Mouse (Mus musculus) neural tube, embryonic 12.5 days (tissue): ENCODE measurements around the gene Dnajc5g. TPM values are rescaled to one million over a fixed set of nuclear protein-coding genes. Genes with fewer than 3 reads are reported as not detected.

ENCODE experiments used
- ATAC-seq: fragments of 200-750 bp; cut with Nextera tagmentation; 2 replicates; pipeline ENCODE4 v1.8.0; 2017; ENCODE audit warnings: low read depth, mild to moderate bottlenecking, moderate TSS enrichment, moderate library complexity; ENCODE audit not compliant: low FRiP score
- H3K27ac ChIP-seq: fragments of 300-500 bp; sonication (generic); 2 replicates; pipeline ENCODE4 v1.5.1; 2016
- H3K27me3 ChIP-seq: fragments of 300-500 bp; sonication (generic); replicated peaks from 2 replicates; pipeline ENCODE4 v1.6.1; 2016; ENCODE audit warnings: mild to moderate bottlenecking
- H3K36me3 ChIP-seq: fragments of 300-500 bp; sonication (generic); 2 replicates; pipeline ENCODE4 v1.6.1; 2016; ENCODE audit warnings: mild to moderate bottlenecking
- H3K4me1 ChIP-seq: fragments of 300-500 bp; sonication (generic); 2 replicates; pipeline ENCODE4 v1.6.1; 2016
- H3K4me2 ChIP-seq: fragments of 300-500 bp; sonication (generic); replicated peaks from 2 replicates; pipeline ENCODE4 v1.6.1; 2016; ENCODE audit warnings: mild to moderate bottlenecking
- H3K4me3 ChIP-seq: fragments of 300-500 bp; sonication (generic); 2 replicates; pipeline ENCODE4 v1.5.1; 2016
- H3K9ac ChIP-seq: fragments of 300-500 bp; sonication (generic); 2 replicates; pipeline ENCODE4 v1.6.1; 2016; ENCODE audit warnings: mild to moderate bottlenecking
- H3K9me3 ChIP-seq: fragments of 300-500 bp; sonication (generic); 2 replicates; pipeline ENCODE4 v1.6.1; 2016; ENCODE audit warnings: mild to moderate bottlenecking
- WGBS: fragments of 180-500 bp; shearing (Covaris S2); methylation state at CpG from one replicate; pipeline ENCODE4 v1.1.7; 2016; 5-methylcytosine and 5-hydroxymethylcytosine counted together
- polyA plus RNA-seq: library from polyadenylated mRNA; unstranded; fragments of >200 nt; fragmentation: Nextera tagmentation; extraction: Ambion mirVana; gene quantifications from 2 replicates; pipeline ENCODE4 v1.2.1, GENCODE M21; 2016

Gene Dnajc5g
- polyA plus RNA-seq, 1 experiment from 2014 or later, result not detected

DNA sequence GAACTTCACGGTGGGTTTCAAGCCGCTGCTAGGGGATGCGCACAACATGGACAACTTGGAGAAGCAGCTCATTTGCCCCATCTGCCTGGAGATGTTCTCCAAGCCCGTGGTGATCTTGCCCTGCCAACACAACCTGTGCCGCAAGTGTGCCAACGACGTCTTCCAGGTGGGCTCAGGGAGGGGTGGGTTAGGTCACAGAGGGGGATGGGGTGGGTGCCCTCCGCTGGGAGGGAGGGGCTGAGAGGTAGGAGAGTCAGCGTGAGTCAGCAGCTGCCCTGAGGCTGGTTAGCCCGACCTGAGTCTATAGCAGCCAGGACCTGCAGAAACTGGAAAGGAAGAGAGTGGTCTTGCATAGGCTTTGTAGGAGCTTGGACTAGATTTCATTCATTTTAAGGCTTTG, 10.8 kb downstream of the Dnajc5g start:
- Histone ChIP-seq H3K36me3 (no peaks in the 10 kb centered on the region), H3K9me3 (no peaks in the 10 kb centered on the region), H3K27me3 (peaks cover 4% of the 10 kb centered on the region; the same call in 1 of the 2 replicates), H3K4me3 (no peak overlapping the region), H3K9ac (no peak overlapping the region), H3K4me1 (no peaks in the 10 kb centered on the region), H3K4me2 (no peak overlapping the region), H3K27ac (no peak overlapping the region)
- ATAC-seq, result no peak
- WGBS, result 27% methylated on average over 10 of the region's 10 CpGs

DNA sequence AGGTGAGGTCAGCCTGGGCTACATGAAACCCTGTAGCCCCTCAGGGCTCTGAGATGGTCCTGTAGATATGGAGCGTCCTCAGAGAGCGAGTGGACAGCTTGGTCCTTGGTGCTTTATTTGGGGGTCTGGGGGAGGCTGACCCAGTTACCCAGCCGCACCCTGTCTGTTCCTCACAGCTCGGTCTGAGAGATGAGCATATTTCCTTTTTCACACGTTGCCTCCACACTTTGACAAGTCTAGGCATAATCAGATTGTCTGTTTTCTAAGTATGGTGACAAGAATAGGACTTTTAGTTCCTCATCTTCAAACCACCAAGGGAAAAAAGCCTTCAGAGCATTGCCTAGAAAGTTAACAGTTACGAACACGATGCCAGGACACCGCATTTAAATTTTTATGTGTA, 15.0 kb downstream of the Dnajc5g start:
- no peaks in the 10 kb centered on the region for H3K4me1 ChIP-seq
- peaks cover 4% of the 10 kb centered on the region; the same call in 1 of the 2 replicates for H3K27me3 ChIP-seq
- no peaks in the 10 kb centered on the region for H3K9me3 ChIP-seq
- WGBS, result 90% methylated on average over 8 of the region's 8 CpGs
- no peak overlapping the region for H3K4me2 ChIP-seq
- no peak overlapping the region for H3K4me3 ChIP-seq
- ATAC-seq, result no peak
- no peak overlapping the region for H3K27ac ChIP-seq
- H3K9ac ChIP-seq, result no peak overlapping the region
- H3K36me3 ChIP-seq, result no peaks in the 10 kb centered on the region

DNA sequence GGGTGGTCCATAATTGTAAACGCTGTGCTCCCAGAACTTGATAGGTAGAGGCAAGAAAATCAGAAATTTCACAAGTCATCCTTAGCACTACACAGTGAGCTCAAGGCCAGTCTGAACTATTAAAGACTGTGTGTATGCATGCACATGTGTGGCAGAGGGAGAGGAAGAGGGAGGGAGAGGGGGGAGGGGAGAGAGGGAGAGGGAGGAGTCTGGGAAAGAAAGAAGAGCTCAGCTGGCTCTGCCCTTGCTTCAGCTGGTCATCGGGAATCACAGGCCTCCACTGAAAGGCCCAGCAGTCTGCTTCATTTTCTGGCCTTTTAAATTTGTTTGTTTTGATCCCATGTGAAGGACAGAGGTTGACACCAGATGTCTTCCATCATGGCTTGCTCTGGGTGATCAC, 17.4 kb downstream of the Dnajc5g start:
- Histone ChIP-seq H3K4me3 (no peak overlapping the region), H3K27ac (no peak overlapping the region), H3K4me2 (no peak overlapping the region), H3K36me3 (no peaks in the 10 kb centered on the region), H3K4me1 (no peaks in the 10 kb centered on the region), H3K9ac (no peak overlapping the region), H3K9me3 (no peaks in the 10 kb centered on the region), H3K27me3 (no peaks in the 10 kb centered on the region)
- WGBS, result 60% methylated on average over 2 of the region's 2 CpGs
- no peak for ATAC-seq

DNA sequence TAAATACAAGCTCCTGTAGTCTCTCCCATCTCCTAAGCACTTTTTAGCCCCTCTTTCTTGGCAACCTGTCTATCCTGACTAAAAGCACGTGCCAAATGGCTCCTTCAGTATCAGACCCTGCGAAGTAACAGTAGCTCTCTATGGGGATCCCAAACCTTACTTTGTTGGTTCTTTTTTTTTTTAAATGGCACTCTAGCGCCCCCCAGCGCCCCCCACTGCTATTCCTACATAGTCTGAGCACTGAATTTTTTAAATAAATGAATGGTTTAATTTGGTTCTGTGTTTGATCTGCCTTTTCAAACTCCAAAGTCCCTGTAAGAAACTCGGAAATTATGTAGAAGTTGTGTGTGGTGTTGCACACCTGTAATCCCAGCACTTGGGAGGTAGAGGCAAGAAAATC, 20.0 kb downstream of the Dnajc5g start:
- no peak for ATAC-seq
- H3K27me3 ChIP-seq, result 0 out of 2 replicates have a peak, but pooled peaks cover 2% of the 10 kb centered on the region
- no peak overlapping the region for H3K4me3 ChIP-seq
- H3K4me1 ChIP-seq, result no peaks in the 10 kb centered on the region
- H3K9ac ChIP-seq, result no peak overlapping the region
- no peaks in the 10 kb centered on the region for H3K36me3 ChIP-seq
- 41% methylated on average over 5 of the region's 5 CpGs for WGBS
- H3K27ac ChIP-seq, result no peak overlapping the region
- no peak overlapping the region for H3K4me2 ChIP-seq
- no peaks in the 10 kb centered on the region for H3K9me3 ChIP-seq

DNA sequence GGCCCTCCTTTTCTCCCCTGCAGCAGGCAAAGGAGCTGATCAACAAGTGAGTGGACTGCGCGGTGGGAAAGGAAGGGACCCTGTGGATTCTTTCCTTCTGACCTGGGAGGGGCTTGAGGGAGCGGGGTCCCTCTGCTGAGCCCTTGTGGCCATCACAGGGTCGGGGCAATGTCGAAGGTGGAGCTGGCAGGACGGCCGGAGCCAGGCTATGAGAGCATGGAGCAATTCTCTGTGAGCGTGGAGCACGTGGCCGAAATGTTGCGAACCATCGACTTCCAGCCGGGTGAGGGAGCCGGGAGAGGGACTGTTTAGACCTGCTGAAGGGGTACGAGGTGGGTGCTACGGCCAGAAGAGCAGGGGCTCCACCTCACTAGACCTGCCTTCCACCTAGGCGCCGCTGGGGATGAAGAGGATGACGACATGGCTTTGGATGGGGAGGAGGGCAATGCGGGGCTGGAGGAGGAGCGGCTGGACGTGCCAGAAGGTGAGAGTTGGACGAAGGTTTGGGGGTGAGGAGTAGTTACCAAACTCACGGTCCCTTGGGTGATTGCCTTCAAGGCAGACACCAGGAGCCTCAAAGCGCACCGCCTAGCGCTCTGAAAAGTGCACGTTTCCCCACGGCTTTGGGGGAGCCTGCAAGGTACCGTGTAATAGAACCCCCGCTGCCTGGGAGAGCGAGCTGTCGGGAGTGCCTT, 30.8 kb downstream of the Dnajc5g start:
- Histone ChIP-seq H3K4me3 (no peak overlapping the region), H3K27ac (no peak overlapping the region), H3K9ac (no peak overlapping the region), H3K36me3 (peaks cover 7% of the 10 kb centered on the region; the same call in 1 of the 2 replicates), H3K27me3 (peaks cover 62% of the 10 kb centered on the region), H3K4me2 (peak overlapping the region; percentile 57), H3K9me3 (no peaks in the 10 kb centered on the region), H3K4me1 (peaks cover 24% of the 10 kb centered on the region)
- under 1% methylated on average over 33 of the region's 33 CpGs for WGBS
- no peak for ATAC-seq

DNA sequence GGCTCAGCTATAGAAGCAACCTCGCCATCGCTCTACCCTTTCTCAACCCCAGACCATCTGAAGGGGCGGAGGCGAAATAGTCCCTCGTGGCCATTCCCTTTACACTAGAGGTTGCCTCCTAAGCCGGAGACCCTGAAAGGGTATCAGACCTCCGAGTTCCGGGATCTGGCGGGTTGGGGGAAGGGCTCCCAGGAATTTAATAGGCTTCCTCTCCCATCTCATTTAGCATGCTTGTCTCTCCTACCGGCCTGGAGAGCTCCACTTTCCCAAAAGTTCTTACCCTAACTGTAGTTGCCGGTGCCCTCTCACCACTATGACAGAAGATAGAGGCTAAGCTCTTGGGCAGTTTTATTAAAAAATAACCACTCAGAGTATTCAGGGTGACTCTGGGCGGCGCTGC, 31.6 kb downstream of the Dnajc5g start:
- Histone ChIP-seq H3K9ac (no peak overlapping the region), H3K27ac (no peak overlapping the region), H3K36me3 (peaks cover 8% of the 10 kb centered on the region; the same call in 1 of the 2 replicates), H3K9me3 (no peaks in the 10 kb centered on the region), H3K27me3 (peaks cover 62% of the 10 kb centered on the region), H3K4me2 (peak overlapping the region; percentile 57), H3K4me1 (peaks cover 24% of the 10 kb centered on the region), H3K4me3 (no peak overlapping the region)
- WGBS, result under 1% methylated on average over 13 of the region's 13 CpGs
- ATAC-seq, result no peak

DNA sequence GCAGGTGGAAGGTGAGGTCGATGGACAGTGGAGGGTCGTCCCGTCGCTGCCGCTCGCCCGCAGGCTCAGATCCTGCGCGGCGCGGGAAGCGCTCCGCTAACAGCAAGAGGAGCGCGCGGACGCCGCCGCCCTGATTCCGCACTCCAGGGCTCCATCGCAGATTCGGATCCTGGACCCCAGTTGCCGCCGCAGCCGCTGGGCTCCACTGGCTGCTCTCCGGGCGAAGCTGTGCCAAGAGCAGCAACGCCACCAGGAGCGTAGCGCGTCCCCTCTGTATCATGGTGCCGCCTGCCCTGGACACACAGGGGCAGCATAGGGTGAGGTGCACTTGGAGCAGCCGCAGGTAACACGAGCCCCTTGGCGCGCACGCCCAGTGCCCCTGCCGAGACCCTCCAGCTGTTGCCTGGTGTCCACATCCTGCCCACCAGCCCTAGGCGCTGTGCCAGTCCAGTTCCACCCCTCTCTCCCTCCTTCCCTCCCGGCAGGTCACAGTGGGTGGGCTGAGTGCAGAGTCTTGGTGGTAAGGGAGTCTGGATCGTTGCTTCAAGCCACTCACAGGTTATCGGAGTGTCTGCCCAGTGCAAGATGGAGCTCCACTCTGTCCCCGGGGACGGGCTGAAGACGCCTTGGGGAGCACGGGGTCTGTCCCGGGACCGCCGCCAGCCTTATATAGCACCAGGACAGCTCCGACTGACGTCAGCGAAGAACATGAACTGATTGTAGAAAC, 32.3 kb downstream of the Dnajc5g start, which contains the start of gene Ucn:
Ucn (minus strand) TSS at position 589 of the 727 bp plus-strand sequence.
- under 1% methylated on average over 52 of the region's 52 CpGs for WGBS
- H3K4me3 ChIP-seq, result peak within 1 kb of the TSS; percentile 10; the same call in 1 of the 2 replicates
- peaks cover 24% of the 10 kb centered on the region for H3K4me1 ChIP-seq
- H3K4me2 ChIP-seq, result peak within 1 kb of the TSS; percentile 57
- peaks cover 62% of the 10 kb centered on the region for H3K27me3 ChIP-seq
- ATAC-seq, result no peak
- no peak within 1 kb of the TSS for H3K27ac ChIP-seq
- H3K9me3 ChIP-seq, result no peaks in the 10 kb centered on the region
- no peak within 1 kb of the TSS for H3K9ac ChIP-seq
- H3K36me3 ChIP-seq, result peaks cover 11% of the 10 kb centered on the region; the same call in 1 of the 2 replicates

DNA sequence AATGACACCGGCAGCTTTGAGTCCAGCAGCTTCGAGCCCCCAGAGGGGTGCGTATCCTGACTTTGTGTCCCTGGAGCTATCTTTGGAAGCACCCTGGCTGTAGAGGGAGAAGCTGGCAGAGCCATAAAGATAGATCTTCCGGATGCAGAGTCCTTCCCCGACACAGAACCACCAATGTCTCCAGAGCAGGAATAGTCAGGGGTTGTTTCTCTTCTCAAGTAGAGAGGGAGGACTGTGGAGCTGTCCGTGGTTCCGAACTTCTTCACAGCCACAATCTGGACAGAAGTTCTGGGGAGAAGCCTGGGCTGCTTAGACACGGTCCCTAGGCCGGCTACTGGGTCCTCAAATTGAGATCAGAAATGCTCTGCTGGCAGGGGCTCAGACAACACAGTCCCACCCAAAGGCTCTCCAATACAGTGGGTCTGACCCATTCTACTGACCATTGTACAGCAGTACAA, 32.9 kb downstream of the Dnajc5g start:
- Histone ChIP-seq H3K4me1 (peaks cover 24% of the 10 kb centered on the region), H3K36me3 (peaks cover 15% of the 10 kb centered on the region), H3K27ac (no peak overlapping the region), H3K9me3 (no peaks in the 10 kb centered on the region), H3K9ac (no peak overlapping the region), H3K4me3 (peak overlapping the region; percentile 10; the same call in 1 of the 2 replicates), H3K4me2 (peak overlapping the region; percentile 57; the same call in 1 of the 2 replicates), H3K27me3 (peaks cover 59% of the 10 kb centered on the region)
- ATAC-seq, result no peak
- 17% methylated on average over 9 of the region's 9 CpGs for WGBS

DNA sequence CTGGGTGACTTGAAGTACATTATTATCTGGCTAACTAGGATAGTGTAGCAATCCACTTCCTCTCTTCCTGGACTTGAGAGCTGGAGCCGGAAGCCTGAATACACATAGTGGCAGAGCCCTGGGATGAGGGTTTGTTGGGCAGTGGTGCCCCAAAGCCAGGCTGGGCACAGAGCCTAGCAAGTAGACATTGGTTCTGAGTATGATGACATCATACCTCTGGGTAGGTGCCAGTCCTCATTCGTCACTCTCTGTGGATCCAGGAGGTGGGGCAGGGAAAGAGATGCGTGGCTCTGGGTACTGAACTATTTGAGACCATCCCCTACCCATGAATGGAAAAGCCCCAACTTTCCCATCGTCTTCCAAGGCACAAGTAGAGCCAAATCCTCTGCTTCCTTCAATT, 43.7 kb downstream of the Dnajc5g start:
- H3K4me1 ChIP-seq, result peaks cover 12% of the 10 kb centered on the region
- H3K27me3 ChIP-seq, result no peaks in the 10 kb centered on the region
- H3K36me3 ChIP-seq, result peaks cover 18% of the 10 kb centered on the region
- no peak overlapping the region for H3K4me3 ChIP-seq
- no peak overlapping the region for H3K27ac ChIP-seq
- no peak for ATAC-seq
- H3K9ac ChIP-seq, result no peak overlapping the region
- 84% methylated on average over 4 of the region's 4 CpGs for WGBS
- no peak overlapping the region for H3K4me2 ChIP-seq
- H3K9me3 ChIP-seq, result no peaks in the 10 kb centered on the region

DNA sequence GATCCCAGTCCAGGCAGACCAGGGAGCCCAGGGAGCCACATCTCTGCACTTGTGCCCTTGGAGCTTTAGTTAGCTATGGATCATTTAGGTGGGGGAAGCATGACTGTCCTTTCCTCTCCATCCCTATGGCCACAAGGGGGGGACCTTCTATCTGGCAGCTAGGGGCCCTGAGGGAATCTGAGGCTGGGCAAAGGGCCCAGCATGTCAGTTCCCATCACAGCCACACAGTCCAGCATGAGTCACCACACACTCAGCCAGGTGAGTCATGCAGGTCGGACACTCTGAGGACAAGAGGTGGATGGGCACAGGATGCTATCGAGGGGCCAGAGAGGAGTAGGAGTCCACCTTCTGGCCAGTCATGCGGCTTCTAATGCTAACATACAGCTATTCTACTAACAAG, 45.7 kb downstream of the Dnajc5g start:
- Histone ChIP-seq H3K36me3 (peaks cover 16% of the 10 kb centered on the region; the same call in 1 of the 2 replicates), H3K4me1 (peaks cover 13% of the 10 kb centered on the region), H3K27ac (no peak overlapping the region), H3K27me3 (no peaks in the 10 kb centered on the region), H3K4me3 (no peak overlapping the region), H3K9ac (no peak overlapping the region), H3K9me3 (no peaks in the 10 kb centered on the region), H3K4me2 (no peak overlapping the region)
- 96% methylated on average over 3 of the region's 3 CpGs for WGBS
- ATAC-seq, result no peak

DNA sequence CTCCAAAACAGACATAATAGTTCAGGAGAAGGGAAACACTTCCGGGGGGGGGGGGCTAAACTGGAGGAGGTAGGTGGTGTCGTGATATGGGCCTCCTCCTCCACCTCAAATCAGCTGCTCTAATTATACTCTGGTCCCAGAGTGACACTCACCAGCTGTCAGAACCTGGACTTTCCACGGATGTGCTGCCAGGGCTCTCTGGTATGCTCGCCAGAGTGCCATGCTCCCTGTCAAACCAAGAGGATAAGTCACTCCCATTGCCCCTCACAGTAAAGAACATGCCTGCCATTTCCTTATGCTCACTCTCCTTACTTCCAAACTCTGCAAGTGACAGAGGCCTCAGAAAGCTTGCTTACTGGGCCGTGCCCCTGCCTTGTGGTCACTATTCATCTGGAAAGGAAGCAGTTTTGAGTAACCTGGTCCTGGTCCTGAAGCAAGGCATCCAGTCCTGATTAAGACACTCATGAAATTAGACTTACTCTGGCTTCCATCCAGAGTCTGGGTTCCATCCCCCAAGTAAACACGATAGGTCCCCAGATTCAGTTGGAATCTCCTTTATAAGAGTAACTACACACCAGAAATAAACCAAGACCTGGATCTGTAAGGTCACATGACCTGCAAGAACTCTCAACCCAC, 47.5 kb downstream of the Dnajc5g start:
- H3K27ac ChIP-seq, result no peak overlapping the region
- ATAC-seq, result peak; percentile 43
- no peaks in the 10 kb centered on the region for H3K27me3 ChIP-seq
- no peaks in the 10 kb centered on the region for H3K9me3 ChIP-seq
- H3K4me1 ChIP-seq, result peaks cover 13% of the 10 kb centered on the region
- 43% methylated on average over 6 of the region's 6 CpGs for WGBS
- H3K36me3 ChIP-seq, result peaks cover 35% of the 10 kb centered on the region
- peak overlapping the region; percentile 80 for H3K4me2 ChIP-seq
- H3K9ac ChIP-seq, result peak overlapping the region; percentile 59
- peak overlapping the region; percentile 66 for H3K4me3 ChIP-seq

DNA sequence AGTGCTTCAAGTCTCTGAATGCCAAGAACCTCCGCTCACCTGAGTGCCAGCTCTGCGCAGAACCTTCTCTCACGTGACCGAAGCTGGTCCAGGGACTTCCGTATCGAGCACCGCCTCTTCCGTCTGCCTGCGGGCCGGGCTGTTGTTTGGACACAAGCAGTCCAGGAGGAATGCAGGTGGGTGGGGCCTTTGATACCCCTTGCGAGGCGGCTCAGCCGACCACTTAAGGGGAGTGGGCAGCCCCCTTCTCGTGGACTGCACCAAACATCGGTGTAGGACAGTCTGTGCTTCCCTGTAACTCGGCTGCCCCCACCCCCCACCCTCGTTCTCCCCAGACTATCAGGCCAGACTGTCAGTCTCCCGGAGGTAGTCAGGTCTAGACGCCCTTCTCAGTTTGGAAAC, 48.1 kb downstream of the Dnajc5g start, which contains the start of gene Mpv17:
Mpv17 (minus strand) TSS at position 100 of the 402 bp plus-strand sequence.
- H3K36me3 ChIP-seq, result peaks cover 40% of the 10 kb centered on the region

More for the DNA sequence above, 48.1 kb downstream of the Dnajc5g start, which contains the start of gene Mpv17:
- peak within 1 kb of the TSS; percentile 66 for H3K4me3 ChIP-seq
- H3K27me3 ChIP-seq, result no peaks in the 10 kb centered on the region
- no peak within 1 kb of the TSS for H3K27ac ChIP-seq
- H3K9ac ChIP-seq, result peak within 1 kb of the TSS; percentile 59
- H3K4me2 ChIP-seq, result peak within 1 kb of the TSS; percentile 80
- whole genome bisulfite sequencing, result 0% methylated on average over 19 of the region's 19 CpGs
- H3K9me3 ChIP-seq, result no peaks in the 10 kb centered on the region
- peaks cover 13% of the 10 kb centered on the region for H3K4me1 ChIP-seq
- peak; percentile 90 for ATAC-seq
